Mouse (Mus musculus): Measurements from ENCODE around the gene Gsdmc3.
"Not testable (repeated sequence)": the region's sequence is repeated elsewhere in the genome, so short reads cannot be mapped to it uniquely, and the experiment has no call there.

- not testable (repeated sequence) for TF ChIP-seq POLR2A (IDR thresholded peaks at IDR 0.05; ENCODE audit: borderline replicate concordance, extremely low read depth, low read depth, low read length); CTCF (IDR thresholded peaks at IDR 0.05; ENCODE audit: insufficient read depth, low read length)
These were observed at the start of gene Gsdmc3 for GRCm38 (mm10) chr15:63878458-63878857.

Measured in lung, adult 2 months (tissue).